Mouse (Mus musculus) gastrocnemius, adult 2 months (tissue): ENCODE results near the gene Rpap2. TPM values are rescaled to one million over a fixed set of nuclear protein-coding genes. Genes with fewer than 3 reads are reported as not detected.

Experiments
- DNase-seq: peaks from one replicate; pipeline ENCODE4 v3.0.0; 2022
- H3K27ac ChIP-seq: fragments of 200-600 bp; 2 replicates; pipeline ENCODE4 v1.8.1; 2022; ENCODE audit warnings: mild to moderate bottlenecking
- H3K4me3 ChIP-seq: fragments of 200-600 bp; 2 replicates; pipeline ENCODE4 v1.8.1; 2022; ENCODE audit warnings: mild to moderate bottlenecking, moderate library complexity
- CTCF ChIP-seq: fragments of 200-600 bp; IDR thresholded peaks from 2 replicates; pipeline ENCODE4 v1.8.1; 2022; ENCODE audit warnings: antibody characterized with exemption, mild to moderate bottlenecking, moderate library complexity
- intact Hi-C: fragments of 180-260 bp; cut with DNase I; formaldehyde crosslinking; loops from one replicate; pipeline ENCODE4 v1.15.1; 2025
- long read RNA-seq, 2 experiments: library from polyadenylated mRNA; stranded (forward); transcript quantifications; one replicate each; pipeline ENCODE4 v2.0.0; 2021
- total RNA-seq, 2 experiments: library from RNA; stranded (reverse); gene quantifications; 2 replicates each; pipeline ENCODE4 v1.2.3; 2021

Rpap2 gene
- 10 to 100 TPM; 13.5 to 13.9 TPM for total RNA-seq
- long read RNA-seq, experiment 1, transcript Rpap2-201 (13 exons, 2,268 nt) = major isoform, 10 of 30 reads
- long read RNA-seq, experiment 1, partial matches to known transcripts = 13 of 30 reads
- long read RNA-seq, experiment 1, other reads (novel, unspliced or antisense) = 3 of 30 reads
- long read RNA-seq, experiment 2, transcript Rpap2-201 (13 exons, 2,268 nt) = major isoform, 7 of 34 reads
- long read RNA-seq, experiment 2, partial matches to known transcripts = 21 of 34 reads
- long read RNA-seq, experiment 2, other reads (novel, unspliced or antisense) = 2 of 34 reads

DNA sequence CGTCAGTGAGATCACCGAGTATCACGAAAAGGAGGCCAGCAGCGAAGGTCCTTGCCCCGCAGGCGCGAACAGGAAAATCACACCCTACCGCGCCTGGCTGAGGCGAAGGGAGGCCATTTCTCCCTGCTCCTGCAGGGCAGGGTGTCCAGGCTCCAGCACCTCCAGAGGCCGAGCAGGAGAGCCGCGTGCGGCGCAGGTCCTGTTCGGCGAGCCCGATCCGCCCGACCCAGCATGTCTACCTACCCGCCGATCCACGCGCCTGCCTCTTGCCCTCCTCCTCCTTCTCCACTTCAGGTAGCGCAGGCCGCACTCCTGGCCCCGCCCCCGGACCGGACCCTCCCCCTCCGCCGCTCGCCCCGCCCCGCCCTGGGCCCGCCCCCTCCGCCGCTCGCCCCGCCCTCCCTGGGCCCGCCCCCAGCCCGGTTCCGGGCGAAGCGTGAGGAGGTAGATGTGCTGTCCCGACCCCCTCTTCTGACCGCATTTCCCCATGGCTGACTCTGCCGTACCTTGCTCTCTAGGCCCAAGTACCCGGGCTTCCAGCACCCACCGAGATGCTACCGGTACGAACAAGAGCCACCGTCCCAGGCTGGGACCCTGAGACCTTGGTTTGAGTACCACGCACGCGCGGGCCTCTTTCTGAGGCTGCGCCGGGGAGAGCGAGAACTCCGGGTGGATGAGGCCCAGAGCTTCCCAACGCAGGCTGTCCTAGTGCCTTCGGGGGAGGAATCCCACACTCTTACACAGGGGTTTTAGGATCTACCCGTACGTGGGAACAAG, at the start of gene Rpap2, which contains the start of gene Glmn:
Gene Rpap2, plus strand, starts transcription at position 73 of the 777 bp plus-strand sequence.
Gene Glmn, minus strand, starts transcription at position 588 of the 777 bp plus-strand sequence.
- TF ChIP-seq CTCF = peak; percentile 17; the same call in 1 of the 2 replicates
- DNase-seq = peak; percentile 88
- intact Hi-C loops = loop anchor here (1.0 to 10.0 kb wide), 2 partner anchors 163 to 303 kb away; partner anchors contain the start of genes Btbd8, Lpcat2b and Rpl5
- Histone ChIP-seq H3K27ac (peak within 1 kb of the TSS; percentile 94), H3K4me3 (peak within 1 kb of the TSS; percentile 89)

DNA sequence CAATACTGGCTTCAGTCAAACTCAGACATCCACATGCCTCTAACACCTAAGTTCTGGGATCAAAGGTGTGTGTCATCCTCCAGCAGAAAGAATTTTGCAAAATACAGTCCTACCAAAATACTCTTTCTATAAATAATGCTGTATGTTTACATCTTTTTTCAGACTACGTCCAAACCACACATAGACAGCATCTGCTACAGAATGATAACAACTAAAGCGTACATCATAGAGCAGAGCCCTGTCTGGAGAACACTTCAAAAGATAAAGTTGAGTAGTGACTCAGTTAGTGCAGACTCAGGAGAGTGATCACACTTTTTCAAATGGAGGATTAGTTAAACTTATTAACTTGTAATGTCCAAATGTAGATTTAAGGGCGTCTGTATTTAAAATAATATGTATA, 49.2 kb upstream of the Rpap2 start:
- TF ChIP-seq CTCF = no peak
- Histone ChIP-seq H3K4me3 (no peak overlapping the region), H3K27ac (no peak overlapping the region)
- DNase-seq = no peak
- intact Hi-C loops = no loop called here

DNA sequence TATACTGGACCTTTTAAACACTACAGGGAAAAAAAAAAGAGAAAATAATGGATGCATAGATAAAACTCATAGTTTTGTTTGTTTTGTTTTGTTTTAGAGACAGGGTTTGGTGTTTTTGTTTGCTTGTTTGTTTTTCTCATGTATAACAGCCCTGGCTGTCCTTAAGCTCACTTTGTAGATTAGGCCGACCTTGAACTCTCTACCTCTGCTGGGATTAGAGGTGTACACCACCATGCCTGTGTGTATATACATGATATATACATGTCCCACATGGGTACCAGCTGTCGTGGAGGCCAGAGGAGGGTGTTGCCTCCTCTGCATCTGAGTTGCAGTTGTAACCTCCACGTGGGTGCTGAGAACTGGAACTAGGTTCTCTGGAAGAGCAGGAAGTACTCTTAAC, 48.7 kb upstream of the Rpap2 start:
- intact Hi-C loops = no loop called here
- H3K4me3 ChIP-seq = no peak overlapping the region
- H3K27ac ChIP-seq = no peak overlapping the region
- no peak for TF ChIP-seq CTCF
- DNase-seq = no peak

DNA sequence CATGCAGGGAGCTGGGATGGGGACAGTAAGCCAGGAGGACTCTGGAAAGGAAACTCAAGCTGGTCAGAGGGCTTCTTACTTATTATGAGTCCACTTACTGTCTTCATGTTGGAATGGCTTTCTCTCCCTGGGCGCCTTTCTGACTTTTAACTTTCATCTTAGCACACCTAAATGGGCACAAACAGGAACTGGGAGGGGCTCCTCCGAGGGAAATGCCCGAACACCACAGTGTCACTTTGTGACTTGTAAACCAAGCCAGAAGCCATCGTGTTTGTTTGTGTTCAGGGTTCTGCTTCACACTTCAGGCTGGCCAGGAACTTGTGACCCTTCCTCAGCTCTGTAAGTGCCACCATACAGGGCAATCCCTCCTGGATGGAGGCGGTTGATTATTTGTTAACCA, 42.8 kb upstream of the Rpap2 start:
- no peak overlapping the region for H3K4me3 ChIP-seq
- H3K27ac ChIP-seq = no peak overlapping the region
- intact Hi-C loops = no loop called here
- DNase-seq = no peak
- no peak for TF ChIP-seq CTCF

DNA sequence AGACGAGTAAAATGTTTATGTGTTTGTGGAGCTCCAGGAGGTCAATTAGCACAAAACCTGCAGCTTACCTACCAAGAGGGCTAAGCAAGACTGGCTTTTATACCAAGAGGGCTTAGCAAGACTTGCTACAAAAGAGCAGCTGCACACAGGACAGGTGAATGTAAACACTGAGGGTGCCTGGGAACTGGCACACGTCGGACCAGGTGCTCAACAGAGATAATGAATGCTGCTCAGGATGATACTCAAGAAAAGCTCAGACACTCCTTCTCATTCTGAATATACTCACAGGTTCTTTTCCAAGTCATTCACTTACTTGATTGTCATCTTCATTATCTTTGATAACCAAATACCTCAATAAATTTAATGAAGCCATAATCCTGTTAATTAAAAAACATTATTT, 40.2 kb upstream of the Rpap2 start:
- no peak for DNase-seq
- intact Hi-C loops = no loop called here

DNA sequence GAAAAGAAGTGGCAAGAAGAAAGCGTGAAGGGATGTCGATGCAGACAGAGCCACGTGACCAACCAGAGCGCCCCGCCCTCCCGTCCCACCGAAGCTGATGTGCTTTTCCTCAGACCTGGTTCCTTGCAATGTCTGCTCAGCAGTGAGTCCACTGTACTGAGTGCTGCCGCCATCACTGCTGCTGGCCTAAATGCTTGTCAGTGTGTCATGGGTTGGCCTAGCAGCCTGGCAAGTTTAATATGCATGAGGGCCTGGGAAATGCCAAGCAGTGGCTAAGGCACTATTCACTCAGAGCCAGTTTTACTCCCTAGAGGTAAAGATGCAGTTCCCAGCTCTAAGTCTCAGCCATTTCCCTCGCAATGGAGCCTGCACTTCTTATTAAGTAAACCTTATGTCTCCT, 28.0 kb upstream of the Rpap2 start:
- no peak for TF ChIP-seq CTCF
- Histone ChIP-seq H3K4me3 (no peak overlapping the region), H3K27ac (no peak overlapping the region)
- no peak for DNase-seq
- intact Hi-C loops = no loop called here

More for the DNA sequence above, 40.2 kb upstream of the Rpap2 start:
- TF ChIP-seq CTCF = no peak
- Histone ChIP-seq H3K27ac (no peak overlapping the region), H3K4me3 (no peak overlapping the region)

DNA sequence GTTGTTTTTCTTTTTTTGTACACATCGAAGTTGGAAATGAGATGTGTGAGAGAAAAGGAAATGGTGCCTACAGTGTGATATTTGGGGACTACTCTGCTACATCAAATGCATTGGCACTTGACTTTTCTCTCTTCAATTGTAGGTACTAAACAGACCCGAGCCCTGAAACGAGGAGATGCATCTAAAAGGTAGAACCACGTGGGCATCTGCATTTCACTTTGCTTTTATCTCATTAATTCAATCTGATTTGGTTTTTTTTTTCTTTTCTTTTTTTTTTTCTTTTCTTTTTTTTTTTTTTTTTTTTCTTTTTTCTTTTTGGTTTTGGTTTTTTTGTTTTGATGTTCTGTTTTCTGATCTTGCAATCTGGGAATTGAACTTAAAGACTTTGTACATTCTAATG, 1.2 kb downstream of the Rpap2 start:
- peak overlapping the region; percentile 89 for H3K4me3 ChIP-seq
- DNase-seq = no peak
- no peak for TF ChIP-seq CTCF
- intact Hi-C loops = loop anchor here (10.0 kb wide), 1 partner anchor 164 kb away; the partner anchor contains the start of genes Btbd8 and Lpcat2b
- H3K27ac ChIP-seq = peak overlapping the region; percentile 94

DNA sequence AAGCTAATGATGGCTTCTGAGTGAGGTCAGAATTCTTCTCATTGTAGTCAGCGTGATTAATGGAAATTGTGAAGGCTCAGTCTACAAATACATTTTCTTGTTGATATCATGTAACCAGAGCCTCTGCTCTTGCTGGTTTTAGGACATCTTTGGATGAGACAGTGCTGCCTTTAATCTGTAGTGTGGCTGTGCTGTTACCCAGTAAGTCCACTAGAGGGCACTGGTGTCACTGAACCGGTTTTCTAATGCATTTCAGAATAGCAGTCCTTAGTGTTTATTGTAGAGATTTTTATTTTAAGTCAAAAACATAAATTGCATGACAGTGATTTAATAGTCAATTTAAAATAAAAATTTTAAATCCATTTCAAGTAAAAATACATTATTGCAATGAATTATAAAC, 14.1 kb downstream of the Rpap2 start:
- Histone ChIP-seq H3K4me3 (no peak overlapping the region), H3K27ac (no peak overlapping the region)
- intact Hi-C loops = no loop called here
- DNase-seq = peak; percentile 55
- TF ChIP-seq CTCF = peak; percentile 97

DNA sequence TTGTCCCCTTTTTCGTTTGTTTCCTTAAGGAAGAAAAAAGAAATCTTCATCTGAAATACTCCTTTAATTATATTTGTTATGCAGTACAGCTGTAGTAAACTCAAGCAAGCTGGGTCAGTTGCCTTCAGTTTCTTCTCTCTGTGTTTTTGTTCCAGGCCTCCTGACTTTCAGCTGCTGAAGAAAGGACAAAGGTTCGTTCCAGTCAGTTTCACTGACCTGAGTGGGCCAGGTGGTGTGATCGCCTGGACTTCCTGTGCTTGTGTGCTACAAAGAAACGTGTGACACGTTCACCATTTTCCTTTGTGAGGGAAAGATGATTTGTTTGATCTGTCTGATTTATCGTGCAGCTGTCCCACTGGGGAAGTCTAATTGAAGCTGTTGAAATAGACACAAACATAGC, 20.8 kb downstream of the Rpap2 start:
- intact Hi-C loops = no loop called here
- Histone ChIP-seq H3K27ac (no peak overlapping the region), H3K4me3 (no peak overlapping the region)
- TF ChIP-seq CTCF = no peak
- DNase-seq = no peak

DNA sequence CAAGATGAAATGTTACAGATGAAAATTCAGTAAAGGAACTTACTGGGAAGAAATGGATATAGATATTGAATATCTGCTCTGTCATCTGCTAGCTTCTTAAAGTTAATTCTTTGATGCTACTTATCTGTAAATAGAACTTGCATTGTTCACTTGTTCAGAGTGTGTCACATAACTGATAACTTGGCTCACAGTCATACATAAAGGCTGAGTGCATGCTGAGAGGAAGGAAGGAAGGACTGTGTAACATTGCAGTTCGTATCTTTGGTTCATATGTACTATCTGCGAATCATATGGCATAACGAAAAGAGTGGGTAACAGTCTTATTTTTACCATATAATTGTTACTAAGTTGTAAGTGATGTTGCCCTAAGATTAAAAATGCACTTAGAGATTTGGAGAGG, 24.2 kb downstream of the Rpap2 start:
- no peak for DNase-seq
- Histone ChIP-seq H3K4me3 (no peak overlapping the region), H3K27ac (no peak overlapping the region)
- no peak for TF ChIP-seq CTCF
- intact Hi-C loops = no loop called here

DNA sequence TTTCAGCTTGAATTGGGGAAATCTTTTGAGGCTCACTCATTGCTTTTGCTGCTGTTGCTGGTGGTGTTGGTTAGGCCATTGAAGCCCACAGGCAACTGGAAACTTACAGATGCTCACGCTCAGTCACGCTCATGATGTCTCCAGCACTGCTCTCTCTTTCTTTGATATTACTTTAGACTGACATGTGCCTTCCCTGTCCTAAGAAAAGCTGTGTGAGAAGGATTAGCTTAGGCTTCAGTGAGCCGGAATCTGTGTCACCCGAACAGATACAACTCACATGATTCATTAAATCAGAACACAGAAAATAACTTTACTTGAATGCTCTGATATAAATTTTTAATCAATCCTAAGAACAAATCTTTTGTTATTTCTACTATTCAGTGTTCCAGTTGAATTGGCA, 36.5 kb downstream of the Rpap2 start:
- Histone ChIP-seq H3K27ac (no peak overlapping the region), H3K4me3 (no peak overlapping the region)
- intact Hi-C loops = no loop called here
- no peak for TF ChIP-seq CTCF
- DNase-seq = no peak

DNA sequence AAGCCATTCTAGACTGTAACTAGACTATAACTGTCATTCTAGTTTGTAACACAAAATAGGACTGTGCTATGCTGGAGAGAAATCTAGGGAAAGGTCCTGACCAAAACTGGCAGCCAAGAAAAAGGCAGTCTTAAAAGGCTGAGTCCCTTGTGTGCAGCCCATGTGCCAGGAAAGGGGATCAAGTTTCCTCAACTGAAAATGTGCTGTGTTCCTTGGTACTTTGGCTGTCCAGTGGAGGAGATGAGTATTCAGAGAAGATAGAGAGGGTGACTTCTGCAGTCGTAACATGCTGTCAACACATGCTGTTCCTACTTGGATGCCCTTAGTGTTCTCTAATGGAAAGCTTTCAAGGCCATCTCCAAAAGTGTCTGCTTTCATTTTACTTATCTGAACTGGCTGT, 39.9 kb downstream of the Rpap2 start:
- DNase-seq = no peak

DNA sequence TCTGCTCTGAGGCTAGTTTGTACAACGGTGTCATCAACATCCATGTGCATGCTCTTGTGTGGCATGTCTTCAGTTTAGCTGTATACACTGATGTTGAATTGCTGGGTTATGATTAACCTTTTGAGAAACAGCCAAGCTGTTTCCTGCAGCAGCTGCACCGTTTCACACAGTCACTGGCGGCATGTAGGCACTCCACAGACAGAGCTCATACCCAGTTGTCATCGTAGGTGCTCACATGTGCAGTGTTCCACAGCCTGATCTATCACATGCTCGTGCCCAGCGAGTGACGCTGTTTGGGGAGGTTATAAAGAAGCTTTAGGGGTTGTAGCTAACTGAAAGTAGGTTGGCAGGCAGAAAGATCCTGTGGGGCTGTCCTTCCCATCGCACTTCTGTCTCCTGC, 41.2 kb downstream of the Rpap2 start:
- no peak for TF ChIP-seq CTCF
- Histone ChIP-seq H3K27ac (no peak overlapping the region), H3K4me3 (no peak overlapping the region)
- no peak for DNase-seq
- intact Hi-C loops = no loop called here

More for the DNA sequence above, 39.9 kb downstream of the Rpap2 start:
- intact Hi-C loops = no loop called here
- TF ChIP-seq CTCF = no peak
- H3K27ac ChIP-seq = no peak overlapping the region
- H3K4me3 ChIP-seq = no peak overlapping the region
